Mouse (Mus musculus) testis, adult 2 months (tissue): ENCODE data around the gene Prpf38b.

Source experiments
- CTCF ChIP-seq: fragments of 200-500 bp; IDR thresholded peaks from 2 replicates; pipeline ENCODE4 v1.5.1; 2012; ENCODE audit warnings: low read depth, mild to moderate bottlenecking, inconsistent platforms, low read length, moderate library complexity; ENCODE audit not compliant: control insufficient read depth, insufficient read depth, insufficient replicate concordance
- POLR2A ChIP-seq: fragments of 200-500 bp; IDR thresholded peaks from 2 replicates; pipeline ENCODE4 v1.6.1; 2012; ENCODE audit warnings: low read depth, mild to moderate bottlenecking, inconsistent platforms, low read length, moderate library complexity; ENCODE audit not compliant: control insufficient read depth

GRCm38 (mm10) chr3:108926308-108926707 lies 14.8 kb upstream of the Prpf38b start:
- TF ChIP-seq CTCF (no peak), POLR2A (no peak)
